Mouse (Mus musculus) CH12.LX (cell line): ENCODE results near the gene Wdr83. TPM values are rescaled to one million over a fixed set of nuclear protein-coding genes. Genes with fewer than 3 reads are reported as not detected.
A peak's percentile ranks its signal among the peaks of the same experiment; 100 is the strongest.

ENCODE experiments used
- DNase-seq: peaks from one replicate; pipeline ENCODE4 v3.0.0-alpha.2; 2013; ENCODE audit errors: extremely low read depth
- H3K27ac ChIP-seq: 2 replicates; pipeline ENCODE4 v1.5.1; 2012; ENCODE audit warnings: low read depth, mild to moderate bottlenecking, control low read depth, moderate library complexity; ENCODE audit not compliant: insufficient read depth
- H3K27me3 ChIP-seq: replicated peaks from 2 replicates; pipeline ENCODE3; 2012; ENCODE audit warnings: inconsistent platforms
- H3K36me3 ChIP-seq, 2 experiments: replicated peaks in 1 of 2; 2 replicates each; pipeline versions ENCODE3 to v1.6.1; 2012; ENCODE audit warnings: inconsistent platforms in 1 of 2, low read length in 1 of 2, mild to moderate bottlenecking in 1 of 2, mixed read lengths in 1 of 2, moderate library complexity in 1 of 2; ENCODE audit not compliant: control insufficient read depth in 1 of 2, insufficient read depth in 1 of 2
- H3K4me1 ChIP-seq, 2 experiments: 2 replicates each; pipeline ENCODE4 v1.6.1; 2012; ENCODE audit warnings: inconsistent platforms in 1 of 2, moderate library complexity in 1 of 2; ENCODE audit not compliant: insufficient read depth in 2 of 2, control insufficient read depth in 1 of 2
- H3K4me2 ChIP-seq: 2 replicates; pipeline ENCODE4 v1.6.1; 2012; ENCODE audit warnings: low read depth, mild to moderate bottlenecking, control low read depth; ENCODE audit not compliant: poor library complexity, insufficient read depth, severe bottlenecking
- H3K4me3 ChIP-seq, 3 experiments: fragments of 150-350 bp in 1 of 3; sonication (generic) in 1 of 3; replicated peaks in 1 of 3; 2 replicates each; pipeline versions ENCODE3 to v1.5.1; 2011 to 2012; ENCODE audit warnings: low read depth in 2 of 3, low read length in 2 of 3, mild to moderate bottlenecking in 2 of 3, moderate library complexity in 2 of 3, control low read depth in 1 of 3, improper control_type of control experiment in 1 of 3, inconsistent platforms in 1 of 3, mixed read lengths in 1 of 3; ENCODE audit not compliant: poor library complexity in 1 of 3
- H3K79me2 ChIP-seq: replicated peaks from 2 replicates; pipeline ENCODE4 v1.6.1; 2012; ENCODE audit warnings: mild to moderate bottlenecking, moderate library complexity; ENCODE audit not compliant: control insufficient read depth, poor library complexity, insufficient read depth, severe bottlenecking; ENCODE audit errors: extremely low read depth
- H3K9ac ChIP-seq: 2 replicates; pipeline ENCODE4 v1.6.1; 2012; ENCODE audit warnings: low read depth, mild to moderate bottlenecking, control low read depth, moderate library complexity; ENCODE audit not compliant: insufficient read depth
- H3K9me3 ChIP-seq: replicated peaks from 2 replicates; pipeline ENCODE3; 2012; ENCODE audit warnings: low read length, inconsistent platforms, mixed read lengths
- BHLHE40 ChIP-seq: IDR thresholded peaks from 2 replicates; pipeline ENCODE4 v1.6.1; 2011; ENCODE audit warnings: mild to moderate bottlenecking, low read depth, low read length, improper control_type of control experiment
- CHD1 ChIP-seq: IDR thresholded peaks from 2 replicates; pipeline ENCODE4 v1.6.1; 2012; ENCODE audit warnings: low read depth, low read length, improper control_type of control experiment, inconsistent platforms
- CHD2 ChIP-seq: IDR thresholded peaks from 2 replicates; pipeline ENCODE4 v1.6.1; 2011; ENCODE audit warnings: low read length, improper control_type of control experiment
- CTCF ChIP-seq, 2 experiments: IDR thresholded peaks in 1 of 2; conservative IDR thresholded peaks in 1 of 2; 2 replicates each; pipeline ENCODE4 v1.5.1; 2011 to 2012; ENCODE audit warnings: low read depth in 2 of 2, low read length in 2 of 2, improper control_type of control experiment in 1 of 2, inconsistent platforms in 1 of 2, mild to moderate bottlenecking in 1 of 2, moderate library complexity in 1 of 2
- EP300 ChIP-seq: IDR thresholded peaks from 2 replicates; pipeline ENCODE4 v1.6.1; 2011; ENCODE audit warnings: low read length, improper control_type of control experiment
- ETS1 ChIP-seq: conservative IDR thresholded peaks from 2 replicates; pipeline ENCODE4 v1.6.1; 2012; ENCODE audit warnings: low read depth, mild to moderate bottlenecking, inconsistent platforms, low read length, improper control_type of control experiment, moderate library complexity
- GABPA ChIP-seq: IDR thresholded peaks from 2 replicates; pipeline ENCODE4 v1.6.1; 2012; ENCODE audit warnings: low read depth, low read length, improper control_type of control experiment, inconsistent platforms; ENCODE audit not compliant: insufficient replicate concordance
- IRF4 ChIP-seq: IDR thresholded peaks from 2 replicates; pipeline ENCODE4 v1.6.1; 2014; ENCODE audit warnings: low read depth, mild to moderate bottlenecking, inconsistent platforms, low read length, improper control_type of control experiment
- JUN ChIP-seq: IDR thresholded peaks from 2 replicates; pipeline ENCODE4 v1.6.1; 2011; ENCODE audit warnings: low read depth, mild to moderate bottlenecking, low read length, improper control_type of control experiment, moderate library complexity; ENCODE audit not compliant: insufficient read depth
- MAFK ChIP-seq: IDR thresholded peaks from 2 replicates; pipeline ENCODE4 v1.6.1; 2011; ENCODE audit warnings: low read length, improper control_type of control experiment; ENCODE audit not compliant: insufficient replicate concordance
- MAX ChIP-seq: IDR thresholded peaks from 2 replicates; pipeline ENCODE4 v1.6.1; 2011; ENCODE audit warnings: low read length, improper control_type of control experiment
- MAZ ChIP-seq: IDR thresholded peaks from 2 replicates; pipeline ENCODE4 v1.6.1; 2012; ENCODE audit warnings: low read depth, mild to moderate bottlenecking, inconsistent platforms, low read length, improper control_type of control experiment, moderate library complexity
- MEF2A ChIP-seq: IDR thresholded peaks from 2 replicates; pipeline ENCODE4 v1.6.1; 2014; ENCODE audit warnings: low read depth, mild to moderate bottlenecking, inconsistent platforms, low read length, improper control_type of control experiment, borderline replicate concordance
- MXI1 ChIP-seq: IDR thresholded peaks from 2 replicates; pipeline ENCODE4 v1.6.1; 2011; ENCODE audit warnings: mild to moderate bottlenecking, low read depth, low read length, improper control_type of control experiment
- MYC ChIP-seq: IDR thresholded peaks from 2 replicates; pipeline ENCODE4 v1.6.1; 2011; ENCODE audit warnings: low read depth, mild to moderate bottlenecking, improper control_type of control experiment, low read length
- NELFE ChIP-seq: IDR thresholded peaks from 2 replicates; pipeline ENCODE4 v1.6.1; 2011; ENCODE audit warnings: low read depth, low read length, improper control_type of control experiment
- NRF1 ChIP-seq: IDR thresholded peaks from 2 replicates; pipeline ENCODE4 v1.6.1; 2014; ENCODE audit warnings: low read depth, mild to moderate bottlenecking, inconsistent platforms, low read length, improper control_type of control experiment, moderate library complexity
- PAX5 ChIP-seq: IDR thresholded peaks from 2 replicates; pipeline ENCODE4 v1.6.1; 2012; ENCODE audit warnings: low read length, inconsistent platforms, mixed read lengths
- POLR2A ChIP-seq: IDR thresholded peaks from 2 replicates; pipeline ENCODE4 v1.6.1; 2011; ENCODE audit warnings: low read depth, mild to moderate bottlenecking, improper control_type of control experiment, low read length
- POLR2AphosphoS2 ChIP-seq: IDR thresholded peaks from 2 replicates; pipeline ENCODE4 v1.6.1; 2011; ENCODE audit warnings: low read depth, low read length, improper control_type of control experiment
- RAD21 ChIP-seq: IDR thresholded peaks from 2 replicates; pipeline ENCODE4 v1.6.1; 2011; ENCODE audit warnings: low read depth, mild to moderate bottlenecking, low read length, improper control_type of control experiment, moderate library complexity
- RCOR1 ChIP-seq: conservative IDR thresholded peaks from 2 replicates; pipeline ENCODE4 v1.6.1; 2012; ENCODE audit warnings: low read depth, mild to moderate bottlenecking, inconsistent platforms, low read length, improper control_type of control experiment
- SMC3 ChIP-seq: IDR thresholded peaks from 2 replicates; pipeline ENCODE4 v1.6.1; 2011; ENCODE audit warnings: low read depth, low read length, improper control_type of control experiment
- TBP ChIP-seq: conservative IDR thresholded peaks from 2 replicates; pipeline ENCODE4 v1.6.1; 2011; ENCODE audit warnings: low read depth, low read length, improper control_type of control experiment
- TCF12 ChIP-seq: IDR thresholded peaks from 2 replicates; pipeline ENCODE4 v1.6.1; 2014; ENCODE audit warnings: low read depth, mild to moderate bottlenecking, inconsistent platforms, low read length, improper control_type of control experiment
- UBTF ChIP-seq: IDR thresholded peaks from 2 replicates; pipeline ENCODE4 v1.6.1; 2012; ENCODE audit warnings: low read depth, mild to moderate bottlenecking, inconsistent platforms, low read length, improper control_type of control experiment, moderate library complexity
- USF1 ChIP-seq: IDR thresholded peaks from 2 replicates; pipeline ENCODE4 v1.6.1; 2014; ENCODE audit warnings: low read depth, mild to moderate bottlenecking, inconsistent platforms, low read length, improper control_type of control experiment
- ZC3H11A ChIP-seq: IDR thresholded peaks from 2 replicates; pipeline ENCODE4 v1.6.1; 2012; ENCODE audit warnings: low read depth, mild to moderate bottlenecking, inconsistent platforms, low read length, improper control_type of control experiment
- ZKSCAN1 ChIP-seq: IDR thresholded peaks from 2 replicates; pipeline ENCODE4 v1.6.1; 2012; ENCODE audit warnings: low read depth, inconsistent platforms, low read length, improper control_type of control experiment, borderline replicate concordance
- ZNF384 ChIP-seq: IDR thresholded peaks from 2 replicates; pipeline ENCODE4 v1.6.1; 2012; ENCODE audit warnings: low read depth, low read length, improper control_type of control experiment, inconsistent platforms
- dilution Hi-C: fragments of 300-500 bp; cut with MboI; formaldehyde crosslinking; loops from 2 replicates; pipeline ENCODE4 v1.14.3; 2020; ENCODE audit warnings: low sequenced_read_pairs; ENCODE audit not compliant: extremely low pct_unique_long_range_greater_than_20kb, extremely low pct_ligation_motif_present
- in situ Hi-C: fragments of 300-500 bp; cut with MboI; formaldehyde crosslinking; loops from 3 replicates; pipeline ENCODE4 v1.14.3; 2019; ENCODE audit warnings: low sequenced_read_pairs, low pct_ligation_motif_present, low pct_unique_long_range_greater_than_20kb, mixed read lengths
- polyA plus RNA-seq: library from polyadenylated mRNA; unstranded; fragments of >175 nt; gene quantifications from 2 replicates; pipeline ENCODE4 v1.2.1, GENCODE M21; 2012; ENCODE audit warnings: low read depth; ENCODE audit not compliant: insufficient read length
- total RNA-seq, 2 experiments: library from RNA; depleted of rRNA; stranded (reverse); fragments of 300-350 nt in 1 of 2; fragments of >200 nt in 1 of 2; gene quantifications; 2 replicates each; pipeline ENCODE4 v1.2.3; 2012 to 2014

Wdr83 gene
- total and polyA plus RNA-seq, 3 experiments = 5.5 to 35.6 (median 24.6) TPM

- no peak overlapping the region for H3K27ac ChIP-seq
- peaks cover 46% of the 10 kb centered on the region for H3K79me2 ChIP-seq
- peak overlapping the region; percentile 78 to 94 (median 85) for H3K4me3 ChIP-seq
- no peaks in the 10 kb centered on the region for H3K9me3 ChIP-seq
- TF ChIP-seq ETS1 (no peak), NRF1 (no peak), SMC3 (no peak), UBTF (no peak), MAZ (no peak), MAFK (no peak), MEF2A (no peak), CHD2 (no peak), POLR2A (no peak), ZC3H11A (no peak), POLR2AphosphoS2 (no peak), TCF12 (no peak), RAD21 (no peak), TBP (no peak), MAX (no peak), GABPA (no peak), USF1 (no peak), CHD1 (no peak), EP300 (no peak), NELFE (no peak)
- dilution Hi-C loops (no loop called here), in situ Hi-C loops (loop anchor here (5.0 kb wide), 1 partner anchor 35 kb away; the partner anchor contains the start of gene Hook2)
- peak overlapping the region; percentile 95; the same call in 1 of the 2 replicates for H3K4me2 ChIP-seq
- H3K27me3 ChIP-seq = no peaks in the 10 kb centered on the region
- peak overlapping the region; percentile 100 for H3K9ac ChIP-seq
- no peak for DNase-seq
- H3K36me3 ChIP-seq = peaks cover 45 to 54% of the 10 kb centered on the region in 2 experiments
- peaks cover 10 to 48% of the 10 kb centered on the region in 2 experiments for H3K4me1 ChIP-seq
Measured at GRCm38 (mm10) chr8:85027516-85027855, 53.6 kb downstream of the Wdr83 start.

- dilution Hi-C loops = no loop called here
- H3K79me2 ChIP-seq = peaks cover 49% of the 10 kb centered on the region
- TF ChIP-seq ZKSCAN1 (no peak), CHD2 (peak; percentile 13; the same call in 1 of the 2 replicates), CTCF (conservative IDR thresholded peaks at IDR 0.05 in 1 of 2, IDR thresholded peaks at IDR 0.05 in 1 of 2; ENCODE audit: low read depth in 2 of 2, low read length in 2 of 2) (no peak), IRF4 (peak; percentile 30; the same call in 1 of the 2 replicates), PAX5 (no peak), ZNF384 (no peak), MAZ (no peak), NRF1 (peak; percentile 62), ETS1 (no peak), RCOR1 (no peak), BHLHE40 (no peak), POLR2AphosphoS2 (peak; percentile 81), MAFK (no peak), EP300 (no peak), MXI1 (peak; percentile 65; the same call in 1 of the 2 replicates), NELFE (peak; percentile 94), POLR2A (peak; percentile 97), MYC (peak; percentile 72; the same call in 1 of the 2 replicates), TCF12 (peak; percentile 97), JUN (no peak)
Measured at GRCm38 (mm10) chr8:85026670-85027515, 54.2 kb downstream of the Wdr83 start, which contains the start of gene Trir. Gene Trir (plus strand): TSS chr8:85026823.

More at GRCm38 (mm10) chr8:85026670-85027515, 54.2 kb downstream of the Wdr83 start, which contains the start of gene Trir:
- Histone ChIP-seq H3K4me2 (peak within 1 kb of the TSS; percentile 98), H3K27ac (peak within 1 kb of the TSS; percentile 68), H3K9ac (peak within 1 kb of the TSS; percentile 100), H3K4me3 (peak within 1 kb of the TSS; percentile 78 to 94 (median 85)), H3K36me3 (peaks cover 45 to 54% of the 10 kb centered on the region in 2 experiments), H3K4me1 (peaks cover 10 to 53% of the 10 kb centered on the region in 2 experiments), H3K9me3 (no peaks in the 10 kb centered on the region), H3K27me3 (no peaks in the 10 kb centered on the region)
- DNase-seq = peak; percentile 98
- in situ Hi-C loops = loop anchor here (5.0 kb wide), 1 partner anchor 35 kb away; the partner anchor contains the start of gene Hook2
